Mouse (Mus musculus) midbrain, embryonic 16.5 days (tissue): ENCODE measurements around the gene Mrgprg. TPM values are rescaled to one million over a fixed set of nuclear protein-coding genes. Genes with fewer than 3 reads are reported as not detected.

Experiments
- ATAC-seq: fragments of 200-750 bp; cut with Nextera tagmentation; 2 replicates; pipeline ENCODE4 v1.8.0; 2017; ENCODE audit warnings: moderate TSS enrichment
- H3K27ac ChIP-seq: fragments of 300-500 bp; sonication (generic); 2 replicates; pipeline ENCODE4 v1.5.1; 2014; ENCODE audit warnings: mild to moderate bottlenecking, low read length, mixed read lengths
- H3K27me3 ChIP-seq: fragments of 300-500 bp; sonication (generic); 2 replicates; pipeline ENCODE4 v1.6.1; 2014; ENCODE audit warnings: low read depth, low read length, mixed read lengths; ENCODE audit not compliant: control insufficient read depth, insufficient read depth
- H3K36me3 ChIP-seq: fragments of 300-500 bp; sonication (generic); 2 replicates; pipeline ENCODE4 v1.6.1; 2014; ENCODE audit warnings: mild to moderate bottlenecking, low read length, moderate library complexity, mixed read lengths; ENCODE audit not compliant: control insufficient read depth, insufficient read depth
- H3K4me1 ChIP-seq: fragments of 300-500 bp; sonication (generic); 2 replicates; pipeline ENCODE4 v1.6.1; 2014; ENCODE audit warnings: mild to moderate bottlenecking, low read length, mixed read lengths; ENCODE audit not compliant: control insufficient read depth, insufficient read depth
- H3K4me2 ChIP-seq: fragments of 300-500 bp; sonication (generic); 2 replicates; pipeline ENCODE4 v1.6.1; 2014; ENCODE audit warnings: mild to moderate bottlenecking, low read length, mixed read lengths
- H3K4me3 ChIP-seq: fragments of 300-500 bp; sonication (generic); 2 replicates; pipeline ENCODE4 v1.5.1; 2014; ENCODE audit warnings: low read depth, mild to moderate bottlenecking, low read length, moderate library complexity, mixed read lengths
- H3K9ac ChIP-seq: fragments of 300-500 bp; sonication (generic); 2 replicates; pipeline ENCODE4 v1.6.1; 2014; ENCODE audit warnings: low read depth, low read length, mixed read lengths
- H3K9me3 ChIP-seq: fragments of 300-500 bp; sonication (generic); replicated peaks from 2 replicates; pipeline ENCODE4 v1.6.1; 2014; ENCODE audit warnings: mild to moderate bottlenecking, low read length, mixed read lengths; ENCODE audit not compliant: control insufficient read depth, poor library complexity, severe bottlenecking
- WGBS: fragments of 180-500 bp; shearing (Covaris S2); extraction: QIAGEN DNeasy Blood & Tissue Kit; methylation state at CpG from one replicate; pipeline ENCODE4 v1.1.7; 2014; 5-methylcytosine and 5-hydroxymethylcytosine counted together
- polyA plus RNA-seq: library from polyadenylated mRNA; unstranded; fragments of >200 nt; fragmentation: Nextera tagmentation; extraction: Ambion mirVana; gene quantifications from 2 replicates; pipeline ENCODE4 v1.2.1, GENCODE M21; 2015

Gene Mrgprg
- polyA plus RNA-seq, 1 experiment from 2014 or later, result not detected

GRCm38 (mm10) chr7:143751380-143751779 lies 15.4 kb downstream of the Mrgprg start:
- WGBS, result 88% methylated on average over 1 of the region's 1 CpGs
- no peak for ATAC-seq

GRCm38 (mm10) chr7:143749045-143749444 lies 17.7 kb downstream of the Mrgprg start:
- 0 out of 2 replicates have a peak, but pooled peaks have one; percentile 30 for ATAC-seq
- no peak overlapping the region; the same call in 1 of the 2 replicates for H3K4me2 ChIP-seq

More at GRCm38 (mm10) chr7:143751380-143751779, 15.4 kb downstream of the Mrgprg start:
- Histone ChIP-seq H3K4me2 (no peak overlapping the region), H3K9ac (no peak overlapping the region), H3K4me3 (no peak overlapping the region), H3K36me3 (no peaks in the 10 kb centered on the region), H3K4me1 (peaks cover 7% of the 10 kb centered on the region), H3K27ac (no peak overlapping the region), H3K9me3 (no peaks in the 10 kb centered on the region), H3K27me3 (peaks cover 12% of the 10 kb centered on the region)

GRCm38 (mm10) chr7:143748041-143748868 lies 18.5 kb downstream of the Mrgprg start:
- Histone ChIP-seq H3K27me3 (no peaks in the 10 kb centered on the region), H3K4me2 (peak overlapping the region; percentile 46), H3K27ac (peak overlapping the region; percentile 67), H3K9me3 (no peaks in the 10 kb centered on the region), H3K36me3 (no peaks in the 10 kb centered on the region), H3K4me1 (peaks cover 7% of the 10 kb centered on the region), H3K9ac (peak overlapping the region; percentile 40; the same call in 1 of the 2 replicates), H3K4me3 (peak overlapping the region; percentile 25)
- 2% methylated on average over 16 of the region's 16 CpGs for WGBS
- ATAC-seq, result peak; percentile 83

More at GRCm38 (mm10) chr7:143749045-143749444, 17.7 kb downstream of the Mrgprg start:
- Histone ChIP-seq H3K9me3 (no peaks in the 10 kb centered on the region), H3K27ac (no peak overlapping the region), H3K9ac (no peak overlapping the region), H3K27me3 (no peaks in the 10 kb centered on the region), H3K36me3 (no peaks in the 10 kb centered on the region), H3K4me1 (peaks cover 7% of the 10 kb centered on the region), H3K4me3 (no peak overlapping the region)
- WGBS, result 62% methylated on average over 3 of the region's 3 CpGs

- peak overlapping the region; percentile 83 for H3K27ac ChIP-seq
- peak overlapping the region; percentile 98 for H3K9ac ChIP-seq
- H3K36me3 ChIP-seq, result no peaks in the 10 kb centered on the region
- H3K9me3 ChIP-seq, result no peaks in the 10 kb centered on the region
- peaks cover 30% of the 10 kb centered on the region for H3K4me1 ChIP-seq
- H3K4me3 ChIP-seq, result peak overlapping the region; percentile 94
- WGBS, result 23% methylated on average over 2 of the region's 2 CpGs
- peak overlapping the region; percentile 89 for H3K4me2 ChIP-seq
- no peak; the same call in 1 of the 2 replicates for ATAC-seq
- H3K27me3 ChIP-seq, result no peaks in the 10 kb centered on the region
Measured at GRCm38 (mm10) chr7:143740653-143741052, 26.1 kb downstream of the Mrgprg start.

- ATAC-seq, result peak; percentile 89
- Histone ChIP-seq H3K4me2 (peak overlapping the region; percentile 89), H3K27me3 (no peaks in the 10 kb centered on the region), H3K4me3 (peak overlapping the region; percentile 94), H3K36me3 (no peaks in the 10 kb centered on the region), H3K9ac (peak overlapping the region; percentile 98), H3K4me1 (peaks cover 30% of the 10 kb centered on the region), H3K27ac (peak overlapping the region; percentile 83), H3K9me3 (no peaks in the 10 kb centered on the region)
- 2% methylated on average over 36 of the region's 38 CpGs for WGBS
Measured at GRCm38 (mm10) chr7:143739511-143740461, 27.0 kb downstream of the Mrgprg start.

- H3K36me3 ChIP-seq, result 0 out of 2 replicates have a peak, but pooled peaks cover 4% of the 10 kb centered on the region
- no peak for ATAC-seq
Measured at GRCm38 (mm10) chr7:143738601-143739006, 28.2 kb downstream of the Mrgprg start.

GRCm38 (mm10) chr7:143738194-143738593 lies 28.6 kb downstream of the Mrgprg start:
- H3K9me3 ChIP-seq, result no peaks in the 10 kb centered on the region
- 61% methylated on average over 6 of the region's 6 CpGs for WGBS
- peak overlapping the region; percentile 83 for H3K27ac ChIP-seq
- peaks cover 30% of the 10 kb centered on the region for H3K4me1 ChIP-seq
- H3K4me3 ChIP-seq, result peak overlapping the region; percentile 94
- ATAC-seq, result no peak
- H3K27me3 ChIP-seq, result no peaks in the 10 kb centered on the region
- H3K36me3 ChIP-seq, result 0 out of 2 replicates have a peak, but pooled peaks cover 4% of the 10 kb centered on the region
- H3K9ac ChIP-seq, result peak overlapping the region; percentile 98
- peak overlapping the region; percentile 89 for H3K4me2 ChIP-seq

More at GRCm38 (mm10) chr7:143738601-143739006, 28.2 kb downstream of the Mrgprg start:
- peak overlapping the region; percentile 98 for H3K9ac ChIP-seq
- H3K4me2 ChIP-seq, result peak overlapping the region; percentile 89
- H3K27me3 ChIP-seq, result no peaks in the 10 kb centered on the region
- H3K9me3 ChIP-seq, result no peaks in the 10 kb centered on the region
- peaks cover 30% of the 10 kb centered on the region for H3K4me1 ChIP-seq
- 16% methylated on average over 5 of the region's 5 CpGs for WGBS
- H3K27ac ChIP-seq, result peak overlapping the region; percentile 83
- H3K4me3 ChIP-seq, result peak overlapping the region; percentile 94

GRCm38 (mm10) chr7:143733746-143734145 lies 33.0 kb downstream of the Mrgprg start:
- WGBS, result 85% methylated on average over 4 of the region's 4 CpGs
- Histone ChIP-seq H3K9me3 (no peaks in the 10 kb centered on the region), H3K36me3 (0 out of 2 replicates have a peak, but pooled peaks cover 6% of the 10 kb centered on the region), H3K27ac (no peak overlapping the region), H3K4me3 (no peak overlapping the region), H3K4me2 (no peak overlapping the region), H3K9ac (no peak overlapping the region), H3K27me3 (no peaks in the 10 kb centered on the region), H3K4me1 (peaks cover 21% of the 10 kb centered on the region)
- no peak for ATAC-seq
